Mouse (Mus musculus) liver, postnatal 0 days (tissue): ENCODE results near the gene Plekhg3.

Experiments
- CTCF ChIP-seq: sonication (generic); IDR thresholded peaks from 2 replicates; pipeline ENCODE4 v1.5.1; 2016; ENCODE audit warnings: antibody characterized with exemption, low read depth
- EP300 ChIP-seq: IDR thresholded peaks from 2 replicates; pipeline ENCODE4 v1.6.1; 2016; ENCODE audit warnings: antibody characterized with exemption, low read depth, mild to moderate bottlenecking

DNA sequence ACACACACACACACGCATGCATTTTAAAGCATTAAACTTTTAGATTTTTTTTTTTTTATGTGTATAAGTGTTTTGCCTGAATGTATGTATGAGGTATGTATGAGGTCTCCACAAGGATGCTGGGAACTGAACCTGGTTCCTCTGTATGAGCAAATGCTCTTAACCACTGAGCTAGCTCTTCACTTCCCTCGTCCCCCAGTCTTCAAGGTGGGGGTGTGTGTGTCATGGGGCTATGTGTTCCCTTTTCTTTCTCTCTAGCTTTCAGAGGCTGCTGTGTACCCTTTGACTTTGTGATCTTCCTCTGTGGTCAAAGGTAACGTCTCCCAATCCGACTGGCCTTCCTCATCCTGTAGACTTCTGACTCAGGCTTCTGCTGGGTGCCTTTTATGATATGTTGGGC, 22.3 kb downstream of the Plekhg3 start:
- TF ChIP-seq CTCF, result no peak
- TF ChIP-seq EP300, result no peak
